In genomic region chr5:134311894-134312411, GRCm38 (mm10) we compare ENCODE assay signal across 7 mouse cellular contexts. TPM values are rescaled to one million over a fixed set of nuclear protein-coding genes. Genes with fewer than 3 reads are reported as not detected.
A peak's percentile ranks its signal among the peaks of the same experiment; 100 is the strongest.
DNase-seq lines count a peak whose midpoint lies in the region; ATAC-seq and TF ChIP-seq lines count a peak whose summit lies in the region.

No protein-coding gene starts in this region.

- no peak for TF ChIP-seq EP300 in lung, postnatal 0 days (IDR thresholded peaks at IDR 0.05)

- H3K36me3 ChIP-seq in lung, postnatal 0 days (ENCODE audit: insufficient read depth, low read length): no peaks in the 10 kb centered on the region
- peaks cover 19% of the 10 kb centered on the region for H3K36me3 ChIP-seq in forebrain, embryonic 15.5 days
- H3K36me3 ChIP-seq in limb, embryonic 13.5 days: peaks cover 40% of the 10 kb centered on the region

- 0 out of 2 replicates have a peak overlapping the region, but pooled peaks have one; percentile 99 for H3K27ac ChIP-seq in lung, postnatal 0 days (ENCODE audit: low read length)
- peak overlapping the region; percentile 99; the same call in 1 of the 2 replicates for H3K27ac ChIP-seq in forebrain, embryonic 15.5 days (replicated peaks)
- H3K27ac ChIP-seq in limb, embryonic 13.5 days: peak overlapping the region; percentile 100; the same call in 1 of the 2 replicates

- no peak for ATAC-seq in lung, postnatal 0 days
- ATAC-seq in forebrain, embryonic 15.5 days (replicated peaks): no peak
- ATAC-seq in limb, embryonic 13.5 days (ENCODE audit: low FRiP score, low read depth): no peak

- peak overlapping the region; percentile 78; the same call in 1 of the 2 replicates for H3K4me2 ChIP-seq in lung, postnatal 0 days (replicated peaks; ENCODE audit: low read depth, low read length)
- H3K4me2 ChIP-seq in forebrain, embryonic 15.5 days (replicated peaks): peak overlapping the region; percentile 44
- peak overlapping the region; percentile 85 for H3K4me2 ChIP-seq in limb, embryonic 13.5 days (replicated peaks)

- no peak for DNase-seq in lung, postnatal 0 days (ENCODE audit: low spot score)
- DNase-seq in lung, adult 18-20 months: no peak
- DNase-seq in yolk sac, embryonic 10.5 days (ENCODE audit: low spot score): no peak
- DNase-seq in spleen, adult 12 weeks (ENCODE audit: low spot score): no peak
- no peak for DNase-seq in embryo, embryonic 11 days

- peak overlapping the region; percentile 94; the same call in 1 of the 2 replicates for H3K4me3 ChIP-seq in lung, postnatal 0 days (ENCODE audit: low read depth, low read length)
- peak overlapping the region; percentile 92; the same call in 1 of the 2 replicates for H3K4me3 ChIP-seq in forebrain, embryonic 15.5 days
- peak overlapping the region; percentile 82 for H3K4me3 ChIP-seq in limb, embryonic 13.5 days

- no peaks in the 10 kb centered on the region for H3K9me3 ChIP-seq in lung, postnatal 0 days (ENCODE audit: low read length)
- no peaks in the 10 kb centered on the region for H3K9me3 ChIP-seq in forebrain, embryonic 15.5 days
- H3K9me3 ChIP-seq in limb, embryonic 13.5 days: no peaks in the 10 kb centered on the region

- H3K27me3 ChIP-seq in lung, postnatal 0 days (replicated peaks; ENCODE audit: insufficient read depth, low read length): no peaks in the 10 kb centered on the region
- no peaks in the 10 kb centered on the region for H3K27me3 ChIP-seq in forebrain, embryonic 15.5 days
- no peaks in the 10 kb centered on the region for H3K27me3 ChIP-seq in limb, embryonic 13.5 days

- H3K4me1 ChIP-seq in lung, postnatal 0 days (ENCODE audit: insufficient read depth, low read depth, low read length): peaks cover 14% of the 10 kb centered on the region; the same call in 1 of the 2 replicates
- peaks cover 36% of the 10 kb centered on the region for H3K4me1 ChIP-seq in forebrain, embryonic 15.5 days
- H3K4me1 ChIP-seq in limb, embryonic 13.5 days: peaks cover 37% of the 10 kb centered on the region

- no peak overlapping the region for H3K9ac ChIP-seq in lung, postnatal 0 days (replicated peaks; ENCODE audit: low read depth)
- 0 out of 2 replicates have a peak overlapping the region, but pooled peaks have one; percentile 97 for H3K9ac ChIP-seq in forebrain, embryonic 15.5 days (replicated peaks)
- H3K9ac ChIP-seq in limb, embryonic 13.5 days: peak overlapping the region; percentile 99

- 63% methylated on average over 6 of the region's 6 CpGs for WGBS in lung, postnatal 0 days
- 69% methylated on average over 6 of the region's 6 CpGs for WGBS in forebrain, embryonic 15.5 days
- 65% methylated on average over 6 of the region's 6 CpGs for WGBS in limb, embryonic 13.5 days

- no peak for TF ChIP-seq CTCF in lung, postnatal 0 days (IDR thresholded peaks at IDR 0.05)

RNA-seq across cellular contexts. Expression of gene Gtf2i, which starts 2.6 kb away (rescaled TPM):
- polyA plus RNA-seq in lung, postnatal 0 days (2015; fragmentation: Nextera tagmentation; extraction: Ambion mirVana): 84.9 and 110 TPM in 2 replicates
- 179 and 182 TPM in 2 replicates for polyA plus RNA-seq in forebrain, embryonic 15.5 days (2015; fragmentation: Nextera tagmentation; extraction: Ambion mirVana)
- polyA plus RNA-seq in limb, embryonic 13.5 days (2015; fragmentation: Nextera tagmentation; extraction: Ambion mirVana): 207 and 209 TPM in 2 replicates
